Mouse (Mus musculus): ENCODE measurements around the gene Gm5662. TPM values are rescaled to one million over a fixed set of nuclear protein-coding genes. Genes with fewer than 3 reads are reported as not detected.

The Gm5662 gene
- 0.20 TPM for polyA plus RNA-seq (2017; shearing (Covaris generic))

DNA sequence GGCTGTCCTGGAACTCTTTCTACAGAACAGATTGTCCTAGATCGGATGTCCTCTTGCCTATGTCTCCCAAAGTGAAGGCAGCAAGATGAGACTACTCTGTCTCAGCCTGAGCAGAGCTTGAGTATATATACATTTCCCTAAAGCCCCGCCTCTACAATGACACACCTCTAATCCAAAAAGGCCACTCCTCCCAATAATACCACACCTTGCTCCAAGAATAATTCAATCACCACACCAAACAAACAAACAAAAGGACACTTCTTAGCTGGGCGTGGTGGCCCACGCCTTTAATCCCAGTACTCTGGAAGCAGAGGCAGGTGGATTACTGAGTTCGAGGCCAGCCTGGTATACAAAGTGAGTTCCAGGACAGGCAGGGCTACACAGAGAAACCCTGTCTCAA is at the start of gene Gm5662:
Gene Gm5662, minus strand, starts transcription at position 101 of the 400 bp plus-strand sequence.

DNA sequence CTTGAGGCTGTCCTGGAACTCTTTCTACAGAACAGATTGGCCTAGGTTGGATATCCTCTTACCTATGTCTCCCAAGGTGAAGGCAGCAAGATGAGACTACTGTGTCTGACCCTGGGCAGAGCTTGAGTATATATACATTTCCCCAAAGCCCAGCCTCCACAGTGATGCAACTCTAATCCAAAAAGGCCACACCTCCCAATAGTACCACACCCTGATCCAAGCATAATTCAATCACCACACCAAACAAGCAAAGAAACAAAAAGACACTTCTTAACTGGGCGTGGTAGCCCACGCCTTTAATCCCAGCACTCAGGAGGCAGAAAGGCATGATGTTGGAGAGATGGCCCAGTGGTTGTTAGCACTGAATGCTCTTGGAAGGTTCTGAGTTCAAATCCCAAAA is 49.6 kb upstream of the Gm5662 start, which contains the start of gene Gm5039:
Gene Gm5039, minus strand, starts transcription at position 101 of the 400 bp plus-strand sequence.

DNA sequence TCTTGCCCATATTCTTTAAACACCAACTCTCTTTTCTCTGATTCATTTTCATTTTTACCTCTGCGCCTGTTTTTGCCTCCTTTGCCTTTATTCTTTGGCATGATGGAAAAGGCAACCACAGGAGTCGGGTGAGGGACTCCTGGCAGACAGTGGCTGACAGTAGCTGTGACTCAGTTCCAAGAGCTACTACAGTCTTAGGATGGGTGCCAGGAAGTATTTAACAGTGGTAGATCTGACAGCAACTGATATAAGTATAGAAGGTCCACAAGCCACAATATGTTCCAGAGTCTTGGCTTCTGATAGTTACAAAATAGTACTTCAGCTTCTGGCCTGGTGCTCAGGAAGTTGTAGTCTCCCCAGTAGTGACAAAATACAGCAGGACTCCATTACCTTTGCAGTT is 24.3 kb downstream of the Gm5662 start, which contains the start of gene Gm8332:
Gene Gm8332, minus strand, starts transcription at position 101 of the 400 bp plus-strand sequence.

Other genes starting within 250 kb of the Gm5662 start
- gene Gm2056, start 247.5 kb downstream of the Gm5662 start, polyA plus RNA-seq (2017; shearing (Covaris generic)), result not detected
- gene Gm16368, start 190.8 kb downstream of the Gm5662 start, polyA plus RNA-seq (2017; shearing (Covaris generic)), result not detected
- not detected for gene Gm10436, start 92.4 kb downstream of the Gm5662 start, polyA plus RNA-seq (2017; shearing (Covaris generic))
- not detected for gene Gm8332, start 24.4 kb downstream of the Gm5662 start, polyA plus RNA-seq (2017; shearing (Covaris generic))
- not detected for gene Gm5039, start 49.5 kb upstream of the Gm5662 start, polyA plus RNA-seq (2017; shearing (Covaris generic))
- gene Adck1, start 86.1 kb upstream of the Gm5662 start, polyA plus RNA-seq (2017; shearing (Covaris generic)), result 18.0 TPM